ENCODE assay signal across 32 mouse cellular contexts in the genomic region with DNA sequence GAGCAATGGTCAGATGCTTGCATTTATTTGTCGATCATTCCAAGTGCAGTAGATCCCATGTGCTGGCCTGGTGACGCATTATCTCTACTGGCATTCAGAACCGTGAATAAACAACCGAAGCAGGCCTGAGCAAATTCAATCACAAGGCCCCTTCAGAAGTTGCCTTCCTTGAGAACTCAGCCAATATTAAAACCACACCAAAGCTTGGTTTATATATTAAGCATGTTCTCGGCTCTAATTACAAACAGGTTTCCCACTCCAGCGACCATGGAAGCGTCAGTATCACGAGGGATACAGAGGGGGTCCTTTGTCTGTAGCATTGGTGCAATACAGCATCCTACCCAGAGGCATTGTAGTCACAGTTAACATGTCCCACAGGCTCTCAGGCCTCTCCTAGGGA. TPM values are rescaled to one million over a fixed set of nuclear protein-coding genes. Genes with fewer than 3 reads are reported as not detected.
DNase-seq lines count a peak whose midpoint lies in the region; ATAC-seq lines count a peak whose summit lies in the region.
"Had no signal": no experiment of that assay in that cellular context is flagged by ENCODE, and none has a peak within 500 bp of the region (broad histone marks: within the 10 kb centered on the region; RNA-seq: fewer than 3 reads in every experiment).

No protein-coding gene starts in this region.

- no peak overlapping the region for H3K4me2 ChIP-seq in embryonic facial prominence, embryonic 11.5 days (ENCODE audit: low read depth, low read length)
- no peak overlapping the region for H3K4me2 ChIP-seq in embryonic facial prominence, embryonic 14.5 days (ENCODE audit: low read depth, low read length)
- H3K4me2 ChIP-seq in limb, embryonic 12.5 days = no peak overlapping the region
- H3K4me2 ChIP-seq: forebrain, embryonic 13.5 days; heart, embryonic 11.5 days; hindbrain, embryonic 12.5 days; hindbrain, embryonic 15.5 days had no signal

- DNase-seq in embryonic facial prominence, embryonic 10.5 days (ENCODE audit: low spot score) = no peak
- DNase-seq in embryonic facial prominence, embryonic 11.5 days (ENCODE audit: low spot score) = peak; percentile 62
- DNase-seq in embryonic facial prominence, embryonic 14.5 days (ENCODE audit: low spot score) = peak; percentile 77
- DNase-seq in gastrocnemius, postnatal 14 days = no peak
- no peak for DNase-seq in left cerebral cortex, postnatal 25 days (ENCODE audit: low spot score in 2 of 2)
- DNase-seq: adrenal gland, adult 8-10 months; adrenal gland, postnatal 25 days; cerebellum, adult 11-12 months; cerebellum, adult 9-10 months; cerebellum, postnatal 14 days; forebrain, postnatal 0 days; gastrocnemius, postnatal 10 days; heart, adult 11 months had no signal

- intact Hi-C loops in gastrocnemius, postnatal 14 days (cut with DNase I; ENCODE audit: low total_unique reads) = no loop called here
- intact Hi-C loops in left cerebral cortex, postnatal 25 days (cut with DNase I) = no loop called here

- H3K27ac ChIP-seq in embryonic facial prominence, embryonic 10.5 days (replicated peaks) = peak overlapping the region; percentile 54
- no peak overlapping the region for H3K27ac ChIP-seq in embryonic facial prominence, embryonic 11.5 days (replicated peaks; ENCODE audit: low read depth, low read length)
- H3K27ac ChIP-seq in embryonic facial prominence, embryonic 14.5 days (replicated peaks; ENCODE audit: low read depth, low read length) = no peak overlapping the region
- peak overlapping the region; percentile 56 for H3K27ac ChIP-seq in limb, embryonic 12.5 days
- H3K27ac ChIP-seq: forebrain, embryonic 13.5 days; hindbrain, embryonic 12.5 days; hindbrain, embryonic 15.5 days had no signal

- peaks cover 82% of the 10 kb centered on the region for H3K36me3 ChIP-seq in embryonic facial prominence, embryonic 10.5 days (replicated peaks)
- H3K36me3 ChIP-seq in embryonic facial prominence, embryonic 11.5 days (replicated peaks; ENCODE audit: control insufficient read depth, insufficient read depth, low read depth, low read length) = no peaks in the 10 kb centered on the region
- H3K36me3 ChIP-seq in embryonic facial prominence, embryonic 14.5 days (ENCODE audit: control insufficient read depth, insufficient read depth, low read length) = peaks cover 32% of the 10 kb centered on the region
- peaks cover 98% of the 10 kb centered on the region for H3K36me3 ChIP-seq in limb, embryonic 12.5 days
- H3K36me3 ChIP-seq: hindbrain, embryonic 12.5 days; hindbrain, embryonic 15.5 days had no signal

- no peak overlapping the region for H3K4me3 ChIP-seq in embryonic facial prominence, embryonic 10.5 days
- H3K4me3 ChIP-seq in embryonic facial prominence, embryonic 11.5 days (ENCODE audit: low read depth, low read length) = no peak overlapping the region
- H3K4me3 ChIP-seq in embryonic facial prominence, embryonic 14.5 days (ENCODE audit: low read depth, low read length) = no peak overlapping the region
- H3K4me3 ChIP-seq in limb, embryonic 12.5 days (replicated peaks) = no peak overlapping the region
- H3K4me3 ChIP-seq: erythroblast, embryonic 14.5 days; forebrain, embryonic 13.5 days; hindbrain, embryonic 12.5 days; hindbrain, embryonic 15.5 days had no signal

- no peaks in the 10 kb centered on the region for H3K9me3 ChIP-seq in embryonic facial prominence, embryonic 10.5 days
- no peaks in the 10 kb centered on the region for H3K9me3 ChIP-seq in embryonic facial prominence, embryonic 11.5 days (replicated peaks; ENCODE audit: control insufficient read depth, low read length)
- no peaks in the 10 kb centered on the region for H3K9me3 ChIP-seq in embryonic facial prominence, embryonic 14.5 days (ENCODE audit: control insufficient read depth, low read length)
- H3K9me3 ChIP-seq in limb, embryonic 12.5 days = peaks cover 4% of the 10 kb centered on the region; the same call in 1 of the 2 replicates
- H3K9me3 ChIP-seq: forebrain, embryonic 13.5 days; hindbrain, embryonic 12.5 days; hindbrain, embryonic 15.5 days had no signal

- H3K27me3 ChIP-seq in embryonic facial prominence, embryonic 10.5 days (replicated peaks; ENCODE audit: low read depth, poor library complexity, severe bottlenecking) = no peaks in the 10 kb centered on the region
- no peaks in the 10 kb centered on the region for H3K27me3 ChIP-seq in embryonic facial prominence, embryonic 11.5 days (ENCODE audit: control insufficient read depth, insufficient read depth, low read length)
- H3K27me3 ChIP-seq in embryonic facial prominence, embryonic 14.5 days (replicated peaks; ENCODE audit: control insufficient read depth, insufficient read depth, low read length) = no peaks in the 10 kb centered on the region
- H3K27me3 ChIP-seq in limb, embryonic 12.5 days = no peaks in the 10 kb centered on the region
- H3K27me3 ChIP-seq: forebrain, embryonic 13.5 days; hindbrain, embryonic 12.5 days; hindbrain, embryonic 15.5 days had no signal

- H3K9ac ChIP-seq in embryonic facial prominence, embryonic 11.5 days (replicated peaks; ENCODE audit: low read length) = no peak overlapping the region
- no peak overlapping the region for H3K9ac ChIP-seq in embryonic facial prominence, embryonic 14.5 days (ENCODE audit: low read depth, low read length)
- H3K9ac ChIP-seq in limb, embryonic 12.5 days (replicated peaks) = no peak overlapping the region
- H3K9ac ChIP-seq: forebrain, embryonic 13.5 days; forebrain, postnatal 0 days; hindbrain, embryonic 12.5 days; hindbrain, embryonic 15.5 days had no signal

- 68% methylated on average over 8 of the region's 8 CpGs for WGBS in embryonic facial prominence, embryonic 10.5 days
- 46% methylated on average over 8 of the region's 8 CpGs for WGBS in embryonic facial prominence, embryonic 11.5 days
- WGBS in embryonic facial prominence, embryonic 14.5 days = 43% methylated on average over 8 of the region's 8 CpGs
- WGBS in limb, embryonic 12.5 days = 39% methylated on average over 8 of the region's 8 CpGs

- H3K4me1 ChIP-seq in embryonic facial prominence, embryonic 10.5 days = no peaks in the 10 kb centered on the region; the same call in 1 of the 2 replicates
- no peaks in the 10 kb centered on the region for H3K4me1 ChIP-seq in embryonic facial prominence, embryonic 11.5 days (ENCODE audit: control insufficient read depth, insufficient read depth, low read length)
- no peaks in the 10 kb centered on the region for H3K4me1 ChIP-seq in embryonic facial prominence, embryonic 14.5 days (ENCODE audit: control insufficient read depth, insufficient read depth, low read length)
- H3K4me1 ChIP-seq in limb, embryonic 12.5 days (replicated peaks) = peaks cover 31% of the 10 kb centered on the region
- H3K4me1 ChIP-seq: forebrain, embryonic 13.5 days; hindbrain, embryonic 15.5 days had no signal

- no peak; the same call in 1 of the 2 replicates for ATAC-seq in embryonic facial prominence, embryonic 11.5 days (replicated peaks; ENCODE audit: insufficient number of reproducible peaks, low FRiP score, low TSS enrichment, low read depth)
- peak; percentile 53; the same call in 1 of the 2 replicates for ATAC-seq in embryonic facial prominence, embryonic 14.5 days (ENCODE audit: low read depth)
- ATAC-seq in limb, embryonic 12.5 days (ENCODE audit: insufficient number of reproducible peaks, insufficient read depth, low FRiP score, low TSS enrichment, low read depth) = no peak
- ATAC-seq: CD4-positive, CD25-positive, alpha-beta regulatory T cell, adult 4 months; forebrain, embryonic 13.5 days; forebrain, postnatal 0 days; intestine, postnatal 0 days had no signal

RNA-seq across cellular contexts. Expression of a gene that starts 30.2 kb away (rescaled TPM):
- polyA plus RNA-seq in embryonic facial prominence, embryonic 10.5 days (2016; fragmentation: Nextera tagmentation; extraction: Ambion mirVana) = 6.0 and 8.1 TPM in 2 replicates
- polyA plus RNA-seq in embryonic facial prominence, embryonic 11.5 days (2014; fragmentation: Nextera tagmentation; extraction: Ambion mirVana) = 4.7 and 8.0 TPM in 2 replicates
- 11.4 and 13.7 TPM in 2 replicates for polyA plus RNA-seq in embryonic facial prominence, embryonic 14.5 days (2014; fragmentation: Nextera tagmentation; extraction: Ambion mirVana)
- 4.5 and 6.3 TPM in 2 replicates for polyA plus RNA-seq in limb, embryonic 12.5 days (2016; fragmentation: Nextera tagmentation; extraction: Ambion mirVana)
- 100 to 1,000 TPM; 107 to 123 TPM for total RNA-seq in gastrocnemius, postnatal 14 days (2021)
- total RNA-seq in left cerebral cortex, postnatal 25 days (2021) = 10 to 100 TPM; 72.9 to 84.4 TPM

RNA-seq across cellular contexts. Expression of a gene that starts 32.4 kb away (rescaled TPM):
- 23.3 and 23.4 TPM in 2 replicates for polyA plus RNA-seq in embryonic facial prominence, embryonic 10.5 days (2016; fragmentation: Nextera tagmentation; extraction: Ambion mirVana)
- 10.8 and 11.0 TPM in 2 replicates for polyA plus RNA-seq in embryonic facial prominence, embryonic 11.5 days (2014; fragmentation: Nextera tagmentation; extraction: Ambion mirVana)
- 9.8 and 15.5 TPM in 2 replicates for polyA plus RNA-seq in embryonic facial prominence, embryonic 14.5 days (2014; fragmentation: Nextera tagmentation; extraction: Ambion mirVana)
- polyA plus RNA-seq in limb, embryonic 12.5 days (2016; fragmentation: Nextera tagmentation; extraction: Ambion mirVana) = 62.2 and 65.0 TPM in 2 replicates
- under 1 TPM; 0.16 to 0.29 TPM for total RNA-seq in gastrocnemius, postnatal 14 days (2021)
- total RNA-seq in left cerebral cortex, postnatal 25 days (2021) = under 1 TPM; 0.34 to 0.64 TPM
- total RNA-seq: gastrocnemius, adult 18-20 months; hematopoietic stem cell, adult 5-6 weeks; MEL had no signal
- polyA plus RNA-seq: CD4-positive, CD25-positive, alpha-beta regulatory T cell, adult 4 months; erythroblast, embryonic 14.5 days had no signal

RNA-seq across cellular contexts. Expression of a gene that starts 42.7 kb away (rescaled TPM):
- not detected in 2 replicates for polyA plus RNA-seq in embryonic facial prominence, embryonic 10.5 days (2016; fragmentation: Nextera tagmentation; extraction: Ambion mirVana)
- not detected in 2 replicates for polyA plus RNA-seq in embryonic facial prominence, embryonic 11.5 days (2014; fragmentation: Nextera tagmentation; extraction: Ambion mirVana)
- not detected in 2 replicates for polyA plus RNA-seq in embryonic facial prominence, embryonic 14.5 days (2014; fragmentation: Nextera tagmentation; extraction: Ambion mirVana)
- polyA plus RNA-seq in limb, embryonic 12.5 days (2016; fragmentation: Nextera tagmentation; extraction: Ambion mirVana) = not detected in 2 replicates
- total RNA-seq in gastrocnemius, postnatal 14 days (2021) = not detected
- total RNA-seq in left cerebral cortex, postnatal 25 days (2021) = not detected
- total RNA-seq: adrenal gland, adult 8-10 months; adrenal gland, postnatal 25 days; forebrain, postnatal 0 days; gastrocnemius, adult 18-20 months; gastrocnemius, postnatal 10 days; gastrocnemius, postnatal 4 days; heart, adult 8-10 months; heart, postnatal 25 days; hematopoietic stem cell, adult 5-6 weeks; MEL had no signal
- polyA plus RNA-seq: brain, embryonic 14.5 days; C2C12; CD4-positive, CD25-positive, alpha-beta regulatory T cell, adult 4 months; erythroblast, embryonic 14.5 days; forebrain, embryonic 13.5 days; forebrain, postnatal 0 days; heart, embryonic 11.5 days; heart, embryonic 14.5 days; heart, postnatal 0 days; hindbrain, embryonic 12.5 days; hindbrain, embryonic 15.5 days; intestine, embryonic 14.5 days; intestine, postnatal 0 days had no signal

Comparison
In these comparisons a context has a peak if more than half of its experiments do, and no peak if none do; other contexts are left out.
1. DNase-seq: peak in embryonic facial prominence, embryonic 11.5 days (single experiment) and embryonic facial prominence, embryonic 14.5 days (single experiment); none in embryonic facial prominence, embryonic 10.5 days (single experiment), gastrocnemius, postnatal 14 days (single experiment) and left cerebral cortex, postnatal 25 days (0 of 2).
2. H3K27ac ChIP-seq: peak in embryonic facial prominence, embryonic 10.5 days (single experiment) and limb, embryonic 12.5 days (single experiment); none in embryonic facial prominence, embryonic 11.5 days (single experiment) and embryonic facial prominence, embryonic 14.5 days (single experiment).